Mouse (Mus musculus): ENCODE results near the gene Mgst2. TPM values are rescaled to one million over a fixed set of nuclear protein-coding genes. Genes with fewer than 3 reads are reported as not detected.

Mgst2 gene
- polyA plus RNA-seq, 1 experiment from 2014 or later, result 0.35 TPM

GRCm38 (mm10) chr3:51731949-51732636 is 71.9 kb downstream of the Mgst2 start:
- H3K4me3 ChIP-seq, result no peak overlapping the region
- no peak for DNase-seq (ENCODE audit: low spot score)
- peaks cover 41% of the 10 kb centered on the region; the same call in 1 of the 2 replicates for H3K27me3 ChIP-seq (ENCODE audit: low read depth, poor library complexity, severe bottlenecking)
- 93% methylated on average over 16 of the region's 16 CpGs for WGBS
- no peak overlapping the region for H3K27ac ChIP-seq
- H3K4me1 ChIP-seq, result peaks cover 24% of the 10 kb centered on the region
- H3K9me3 ChIP-seq (replicated peaks), result no peaks in the 10 kb centered on the region
- H3K36me3 ChIP-seq, result no peaks in the 10 kb centered on the region

Other genes with a start within 250 kb of the Mgst2 start
- 61.8 and 64.0 TPM in 2 replicates for gene Naa15, start 245.2 kb upstream of the Mgst2 start, polyA plus RNA-seq (2016; fragmentation: Nextera tagmentation; extraction: Ambion mirVana)
- gene Rab33b, start 176.4 kb upstream of the Mgst2 start, polyA plus RNA-seq (2016; fragmentation: Nextera tagmentation; extraction: Ambion mirVana), result 11.2 and 14.2 TPM in 2 replicates
- gene Setd7, start 99.5 kb upstream of the Mgst2 start, polyA plus RNA-seq (2016; fragmentation: Nextera tagmentation; extraction: Ambion mirVana), result 2.7 and 4.8 TPM in 2 replicates